Mouse (Mus musculus) hindbrain, postnatal 0 days (tissue): ENCODE data around the gene Ell. TPM values are rescaled to one million over a fixed set of nuclear protein-coding genes. Genes with fewer than 3 reads are reported as not detected.

Experiments used
- ATAC-seq: fragments of 200-750 bp; cut with Nextera tagmentation; 2 replicates; pipeline ENCODE4 v1.8.0; 2017; ENCODE audit warnings: mild to moderate bottlenecking, moderate TSS enrichment, moderate library complexity
- DNase-seq: peaks from one replicate; pipeline ENCODE4 v3.0.0-alpha.2; 2015; ENCODE audit warnings: low spot score
- H3K27ac ChIP-seq: fragments of 300-500 bp; sonication (generic); 2 replicates; pipeline ENCODE4 v1.5.1; 2014; ENCODE audit warnings: mild to moderate bottlenecking
- H3K27me3 ChIP-seq: fragments of 300-500 bp; sonication (generic); 2 replicates; pipeline ENCODE4 v1.6.1; 2014; ENCODE audit warnings: low read length, mixed read lengths; ENCODE audit not compliant: insufficient read depth
- H3K36me3 ChIP-seq: fragments of 300-500 bp; sonication (generic); 2 replicates; pipeline ENCODE4 v1.6.1; 2014; ENCODE audit warnings: low read length, mixed read lengths; ENCODE audit not compliant: insufficient read depth
- H3K4me1 ChIP-seq: fragments of 300-500 bp; sonication (generic); 2 replicates; pipeline ENCODE4 v1.6.1; 2014; ENCODE audit warnings: antibody characterized with exemption, low read length, mixed read lengths; ENCODE audit not compliant: insufficient read depth
- H3K4me2 ChIP-seq: fragments of 300-500 bp; sonication (generic); 2 replicates; pipeline ENCODE4 v1.6.1; 2014; ENCODE audit warnings: low read depth, mild to moderate bottlenecking, low read length, moderate library complexity, mixed read lengths
- H3K4me3 ChIP-seq: fragments of 300-500 bp; sonication (generic); 2 replicates; pipeline ENCODE4 v1.5.1; 2014; ENCODE audit warnings: low read length
- H3K9ac ChIP-seq: fragments of 300-500 bp; sonication (generic); replicated peaks from 2 replicates; pipeline ENCODE4 v1.6.1; 2014; ENCODE audit warnings: mild to moderate bottlenecking, low read length, moderate library complexity, mixed read lengths
- H3K9me3 ChIP-seq: fragments of 300-500 bp; sonication (generic); 2 replicates; pipeline ENCODE4 v1.6.1; 2016; ENCODE audit warnings: low read length, mixed read lengths
- CTCF ChIP-seq: IDR thresholded peaks from 2 replicates; pipeline ENCODE4 v1.5.1; 2016; ENCODE audit warnings: antibody characterized with exemption, control low read depth, low read depth
- WGBS: fragments of 180-500 bp; shearing (Covaris S2); extraction: QIAGEN DNeasy Blood & Tissue Kit; methylation state at CpG from one replicate; pipeline ENCODE4 v1.1.7; 2014; 5-methylcytosine and 5-hydroxymethylcytosine counted together
- polyA plus RNA-seq: library from polyadenylated mRNA; unstranded; fragments of >200 nt; fragmentation: Nextera tagmentation; extraction: Ambion mirVana; gene quantifications from 2 replicates; pipeline ENCODE4 v1.2.1, GENCODE M21; 2015
- total RNA-seq: library from RNA; depleted of rRNA; stranded (reverse); fragments of >200 nt; gene quantifications from 2 replicates; pipeline ENCODE4 v1.2.3, GENCODE M21; 2014

Ell gene
- total and polyA plus RNA-seq, 2 experiments from 2014 or later: 10.8 to 16.7 TPM

DNA sequence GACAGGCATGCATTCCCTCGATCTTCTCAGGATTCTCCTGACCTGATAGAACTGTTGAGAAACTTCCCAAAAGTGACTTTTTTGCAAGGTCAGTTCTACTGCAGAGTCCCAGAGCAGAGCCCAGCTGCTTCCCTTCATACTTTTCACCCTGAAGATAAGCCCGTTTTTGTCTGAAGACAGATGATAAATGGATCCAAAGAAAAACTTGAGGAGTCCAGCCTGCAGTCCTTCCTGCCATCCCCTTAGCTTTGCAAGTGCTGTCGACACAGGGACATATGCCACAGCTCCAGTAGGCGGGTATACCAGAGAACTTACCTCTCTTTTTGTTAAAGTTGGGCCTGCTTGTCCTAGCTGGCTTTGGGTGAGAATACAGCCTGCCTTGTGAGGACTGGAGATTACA lies 22.1 kb downstream of the Ell start:
- H3K36me3 ChIP-seq: no peaks in the 10 kb centered on the region; the same call in 1 of the 2 replicates
- no peak overlapping the region for H3K27ac ChIP-seq
- peaks cover 8% of the 10 kb centered on the region; the same call in 1 of the 2 replicates for H3K4me1 ChIP-seq
- no peaks in the 10 kb centered on the region for H3K27me3 ChIP-seq
- TF ChIP-seq CTCF: no peak
- ATAC-seq (no peak), DNase-seq (no peak)
- no peak overlapping the region for H3K9ac ChIP-seq
- no peak overlapping the region for H3K4me3 ChIP-seq
- H3K4me2 ChIP-seq: no peak overlapping the region
- no peaks in the 10 kb centered on the region for H3K9me3 ChIP-seq
- WGBS: 78% methylated on average over 4 of the region's 4 CpGs

DNA sequence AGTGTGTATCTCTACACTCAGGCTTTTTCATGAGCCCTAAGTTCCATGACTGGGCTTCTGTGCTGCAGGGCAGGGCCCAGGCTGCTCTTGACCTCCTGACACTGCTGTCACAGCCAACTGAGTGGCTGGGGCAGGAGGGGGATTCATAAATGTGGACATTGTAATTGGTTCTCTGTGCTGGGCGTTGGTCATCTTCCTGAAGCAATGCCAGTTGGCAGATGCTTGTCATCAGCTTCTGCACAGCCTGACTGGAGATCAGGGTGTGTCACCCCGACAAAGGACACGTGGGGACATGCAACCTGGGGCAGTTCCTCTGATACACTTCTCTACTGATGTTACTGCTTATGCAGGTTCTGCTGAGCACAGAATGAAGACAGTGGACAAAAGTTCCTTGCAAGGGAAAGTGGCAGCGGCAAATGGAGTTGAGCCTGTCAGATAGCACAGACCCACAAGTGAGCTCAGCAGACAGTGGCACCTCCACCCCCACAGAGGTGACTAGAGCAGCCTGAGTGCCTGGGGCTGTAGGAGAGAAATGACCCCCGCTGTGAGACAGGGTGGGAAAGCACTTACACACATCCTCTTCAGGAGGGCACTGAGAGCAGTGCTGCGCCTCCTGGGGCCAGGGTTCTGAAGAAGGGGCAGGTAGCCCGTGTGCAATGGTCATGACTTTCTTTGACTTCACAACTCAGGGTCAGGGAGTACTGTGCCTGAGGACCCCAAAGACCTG lies 22.7 kb downstream of the Ell start:
- DNase-seq (no peak), ATAC-seq (no peak)
- TF ChIP-seq CTCF: no peak
- WGBS: 72% methylated on average over 7 of the region's 7 CpGs
- Histone ChIP-seq H3K36me3 (no peaks in the 10 kb centered on the region; the same call in 1 of the 2 replicates), H3K27me3 (no peaks in the 10 kb centered on the region), H3K9me3 (no peaks in the 10 kb centered on the region), H3K27ac (no peak overlapping the region), H3K4me2 (no peak overlapping the region), H3K4me1 (peaks cover 8% of the 10 kb centered on the region; the same call in 1 of the 2 replicates), H3K4me3 (no peak overlapping the region), H3K9ac (no peak overlapping the region)

- 79% methylated on average over 3 of the region's 3 CpGs for WGBS
Measured at GRCm38 (mm10) chr8:70562802-70563201, 23.5 kb downstream of the Ell start.

DNA sequence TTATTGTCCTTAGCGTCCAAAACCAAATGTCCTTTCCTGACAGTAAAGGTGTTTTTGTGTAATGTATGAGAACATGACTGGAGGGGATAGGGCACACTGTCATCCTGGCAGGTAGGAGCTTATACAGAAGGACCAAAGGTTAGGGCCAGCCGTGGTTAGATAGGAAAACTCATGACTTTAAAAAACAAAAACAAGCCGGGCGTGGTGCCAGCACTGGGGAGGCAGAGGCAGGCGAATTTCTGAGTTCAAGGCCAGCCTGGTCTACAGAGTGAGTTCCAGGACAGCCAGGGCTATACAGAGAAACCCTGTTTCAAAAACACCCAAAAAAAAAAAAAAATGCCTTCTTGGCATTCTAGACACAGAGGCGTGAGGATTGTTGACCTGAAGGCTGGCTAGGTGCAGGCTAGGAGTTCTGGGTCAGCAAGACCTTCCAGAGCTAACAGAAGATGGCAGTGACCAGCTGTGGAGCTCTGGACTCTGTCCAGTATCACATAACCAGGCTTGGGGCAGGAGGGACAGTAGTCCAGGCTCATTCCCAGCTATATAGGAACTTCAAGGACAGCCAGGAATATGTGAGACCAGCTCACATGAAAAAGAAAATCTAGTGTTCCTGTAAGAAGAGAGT lies 24.6 kb downstream of the Ell start:
- no peaks in the 10 kb centered on the region for H3K27me3 ChIP-seq
- H3K4me1 ChIP-seq: peaks cover 8% of the 10 kb centered on the region; the same call in 1 of the 2 replicates
- no peak overlapping the region for H3K4me3 ChIP-seq
- TF ChIP-seq CTCF: no peak
- no peak overlapping the region for H3K27ac ChIP-seq
- no peaks in the 10 kb centered on the region for H3K9me3 ChIP-seq
- no peak overlapping the region for H3K4me2 ChIP-seq
- no peak overlapping the region for H3K9ac ChIP-seq
- WGBS: 91% methylated on average over 6 of the region's 6 CpGs
- DNase-seq (no peak), ATAC-seq (no peak)
- H3K36me3 ChIP-seq: no peaks in the 10 kb centered on the region; the same call in 1 of the 2 replicates

More at GRCm38 (mm10) chr8:70562802-70563201, 23.5 kb downstream of the Ell start:
- DNase-seq (no peak), ATAC-seq (no peak)
- no peak overlapping the region for H3K9ac ChIP-seq
- H3K4me1 ChIP-seq: peaks cover 8% of the 10 kb centered on the region; the same call in 1 of the 2 replicates
- H3K27me3 ChIP-seq: no peaks in the 10 kb centered on the region
- no peak overlapping the region for H3K4me3 ChIP-seq
- H3K36me3 ChIP-seq: no peaks in the 10 kb centered on the region; the same call in 1 of the 2 replicates
- H3K9me3 ChIP-seq: no peaks in the 10 kb centered on the region
- no peak overlapping the region for H3K4me2 ChIP-seq
- H3K27ac ChIP-seq: no peak overlapping the region
- no peak for TF ChIP-seq CTCF

- 84% methylated on average over 3 of the region's 3 CpGs for WGBS
- ATAC-seq (no peak), DNase-seq (no peak)
- no peak overlapping the region for H3K4me3 ChIP-seq
- H3K4me2 ChIP-seq: no peak overlapping the region
- peaks cover 8% of the 10 kb centered on the region; the same call in 1 of the 2 replicates for H3K4me1 ChIP-seq
- no peaks in the 10 kb centered on the region for H3K9me3 ChIP-seq
- H3K36me3 ChIP-seq: no peaks in the 10 kb centered on the region; the same call in 1 of the 2 replicates
- no peak overlapping the region for H3K27ac ChIP-seq
- TF ChIP-seq CTCF: no peak
- H3K27me3 ChIP-seq: no peaks in the 10 kb centered on the region
- H3K9ac ChIP-seq: no peak overlapping the region
Measured at GRCm38 (mm10) chr8:70564696-70565235, 25.5 kb downstream of the Ell start.

DNA sequence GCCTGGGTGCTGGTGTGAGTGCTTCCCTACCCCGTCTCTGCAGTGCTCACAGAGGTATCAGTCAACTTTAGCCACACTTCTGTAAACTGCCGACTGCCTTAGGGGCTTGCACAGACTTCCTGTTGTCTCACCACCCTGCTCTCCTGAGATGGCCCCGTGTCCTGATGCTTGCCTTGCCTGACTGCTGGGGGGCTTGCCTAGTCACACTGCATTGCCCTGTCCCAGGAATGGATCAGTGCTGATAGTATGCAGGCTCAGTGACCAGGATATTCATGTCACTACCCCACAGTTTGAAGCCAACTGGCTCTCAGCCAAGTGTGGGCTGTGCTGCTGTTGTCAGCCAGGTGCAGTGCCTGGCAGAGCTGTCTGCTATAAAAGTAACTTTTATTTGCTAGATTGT lies 26.3 kb downstream of the Ell start:
- Histone ChIP-seq H3K4me2 (no peak overlapping the region), H3K4me3 (no peak overlapping the region), H3K4me1 (peaks cover 8% of the 10 kb centered on the region; the same call in 1 of the 2 replicates), H3K36me3 (no peaks in the 10 kb centered on the region; the same call in 1 of the 2 replicates), H3K27ac (no peak overlapping the region), H3K27me3 (no peaks in the 10 kb centered on the region), H3K9ac (no peak overlapping the region), H3K9me3 (no peaks in the 10 kb centered on the region)
- DNase-seq (peak; percentile 34), ATAC-seq (no peak)
- 51% methylated on average over 3 of the region's 3 CpGs for WGBS
- TF ChIP-seq CTCF: no peak
